Mouse (Mus musculus): ENCODE measurements around the gene Aqp2. TPM values are rescaled to one million over a fixed set of nuclear protein-coding genes. Genes with fewer than 3 reads are reported as not detected.

Aqp2 gene
- polyA plus RNA-seq, 1 experiment from 2014 or later: not detected

DNA sequence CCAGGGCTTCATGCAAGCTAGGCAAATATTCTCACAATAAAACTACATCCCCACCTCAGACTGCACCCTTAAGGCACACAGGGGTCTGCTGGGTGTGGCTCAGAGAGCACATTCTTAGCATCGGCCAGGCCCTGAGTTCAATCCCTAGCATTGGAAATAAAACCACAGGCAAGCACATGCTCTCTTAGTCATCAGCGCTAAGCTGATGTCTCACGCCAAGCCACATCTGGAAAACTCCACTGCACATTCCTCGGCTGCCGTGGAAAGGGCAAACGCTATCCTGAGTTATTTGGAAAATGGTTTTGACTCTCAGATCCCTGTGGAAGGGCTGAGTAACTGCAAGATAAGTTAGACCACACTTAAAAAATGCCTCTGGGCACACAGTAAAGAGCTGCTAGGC lies 25.1 kb upstream of the Aqp2 start:
- no peak overlapping the region for H3K9ac ChIP-seq (ENCODE audit: low read depth, low read length)
- no peaks in the 10 kb centered on the region for H3K4me1 ChIP-seq (ENCODE audit: control insufficient read depth, low read depth, low read length)
- H3K4me2 ChIP-seq (ENCODE audit: low read depth, low read length): no peak overlapping the region
- H3K9me3 ChIP-seq (replicated peaks; ENCODE audit: control insufficient read depth, low read length): no peaks in the 10 kb centered on the region
- no peak overlapping the region for H3K4me3 ChIP-seq (ENCODE audit: low read depth, low read length)
- 75% methylated on average over 6 of the region's 6 CpGs for WGBS (ENCODE audit: insufficient replicate concordance)
- no peaks in the 10 kb centered on the region for H3K36me3 ChIP-seq (ENCODE audit: control insufficient read depth, insufficient read depth)
- no peak for ATAC-seq (ENCODE audit: low read depth)
- no peak overlapping the region for H3K27ac ChIP-seq (ENCODE audit: low read length)
- H3K27me3 ChIP-seq (ENCODE audit: control insufficient read depth, insufficient read depth, low read depth, low read length): no peaks in the 10 kb centered on the region

DNA sequence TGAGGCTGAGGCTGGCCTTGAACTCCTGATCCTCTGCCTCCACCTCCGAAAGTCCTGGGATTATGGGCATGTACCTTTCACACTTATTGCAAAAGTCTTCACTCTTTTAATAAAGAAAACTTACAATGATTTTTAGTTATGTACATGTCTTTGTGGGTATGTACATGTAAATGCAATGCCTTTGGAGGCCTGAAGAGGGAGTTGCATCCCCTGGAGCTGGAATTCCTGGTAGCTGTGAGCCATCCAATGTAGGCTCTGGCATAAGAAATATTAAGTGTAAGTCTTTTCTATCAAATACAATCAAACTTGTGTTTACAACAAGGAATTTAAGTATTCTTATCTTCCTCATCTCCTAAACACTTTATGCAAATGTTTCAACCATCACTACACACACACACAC lies 19.9 kb upstream of the Aqp2 start:
- ATAC-seq (ENCODE audit: low read depth): no peak
- no peaks in the 10 kb centered on the region for H3K36me3 ChIP-seq (ENCODE audit: control insufficient read depth, insufficient read depth)
- H3K9ac ChIP-seq (ENCODE audit: low read depth, low read length): no peak overlapping the region
- H3K27me3 ChIP-seq (ENCODE audit: control insufficient read depth, insufficient read depth, low read depth, low read length): no peaks in the 10 kb centered on the region
- no peak overlapping the region for H3K4me3 ChIP-seq (ENCODE audit: low read depth, low read length)
- no peaks in the 10 kb centered on the region for H3K9me3 ChIP-seq (replicated peaks; ENCODE audit: control insufficient read depth, low read length)
- H3K4me2 ChIP-seq (ENCODE audit: low read depth, low read length): no peak overlapping the region
- no peaks in the 10 kb centered on the region for H3K4me1 ChIP-seq (ENCODE audit: control insufficient read depth, low read depth, low read length)
- H3K27ac ChIP-seq (ENCODE audit: low read length): no peak overlapping the region
- 56% methylated on average over 1 of the region's 1 CpGs for WGBS (ENCODE audit: insufficient replicate concordance)

DNA sequence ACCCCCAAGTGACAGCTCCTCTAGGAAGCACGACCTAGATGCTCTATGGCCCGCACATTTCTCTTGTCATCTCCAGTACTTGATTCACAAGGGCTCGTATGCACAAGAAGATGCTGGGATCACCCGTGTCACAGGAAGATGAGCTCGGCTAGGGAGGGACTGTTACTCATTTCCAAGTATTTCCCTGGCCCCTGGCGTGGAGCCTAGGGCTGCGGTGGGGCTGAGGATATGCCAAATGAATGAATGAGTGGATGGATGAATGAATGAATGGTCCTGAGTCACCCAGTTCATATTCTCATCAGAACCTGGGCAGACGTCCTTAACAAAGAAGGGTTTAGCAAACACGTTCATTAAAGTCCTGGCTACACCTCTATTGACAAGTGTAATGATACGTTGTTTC lies 18.6 kb upstream of the Aqp2 start:
- no peak overlapping the region for H3K27ac ChIP-seq (ENCODE audit: low read length)
- 60% methylated on average over 10 of the region's 10 CpGs for WGBS (ENCODE audit: insufficient replicate concordance)
- no peak overlapping the region for H3K4me3 ChIP-seq (ENCODE audit: low read depth, low read length)
- no peak overlapping the region for H3K4me2 ChIP-seq (ENCODE audit: low read depth, low read length)
- no peaks in the 10 kb centered on the region for H3K4me1 ChIP-seq (ENCODE audit: control insufficient read depth, low read depth, low read length)
- no peak overlapping the region for H3K9ac ChIP-seq (ENCODE audit: low read depth, low read length)
- H3K27me3 ChIP-seq (ENCODE audit: control insufficient read depth, insufficient read depth, low read depth, low read length): no peaks in the 10 kb centered on the region
- no peaks in the 10 kb centered on the region for H3K9me3 ChIP-seq (replicated peaks; ENCODE audit: control insufficient read depth, low read length)
- no peak for ATAC-seq (ENCODE audit: low read depth)
- no peaks in the 10 kb centered on the region for H3K36me3 ChIP-seq (ENCODE audit: control insufficient read depth, insufficient read depth)

DNA sequence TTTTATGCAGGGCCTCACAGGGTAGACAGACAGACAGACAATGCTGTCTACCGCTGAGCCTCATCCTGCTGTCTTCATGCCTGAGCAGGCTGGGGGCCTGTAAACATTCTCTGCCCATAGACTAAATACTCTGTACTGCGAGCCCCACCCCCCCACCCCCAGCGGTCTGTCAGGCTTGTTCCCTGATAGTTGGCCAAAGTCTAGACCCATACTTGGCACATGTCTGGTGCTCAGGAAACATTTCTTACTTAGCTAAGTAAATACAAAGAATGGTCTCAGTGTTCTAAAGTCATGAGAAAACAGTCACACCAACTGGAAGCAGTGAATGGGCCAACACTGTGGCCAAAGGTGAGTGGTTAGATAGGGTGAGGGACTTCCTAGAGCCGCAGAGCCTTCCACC lies 11.5 kb upstream of the Aqp2 start:
- Histone ChIP-seq H3K4me1 (ENCODE audit: control insufficient read depth, low read depth, low read length) (no peaks in the 10 kb centered on the region), H3K9me3 (replicated peaks; ENCODE audit: control insufficient read depth, low read length) (no peaks in the 10 kb centered on the region), H3K36me3 (ENCODE audit: control insufficient read depth, insufficient read depth) (no peaks in the 10 kb centered on the region), H3K4me3 (ENCODE audit: low read depth, low read length) (no peak overlapping the region), H3K27ac (ENCODE audit: low read length) (no peak overlapping the region), H3K9ac (ENCODE audit: low read depth, low read length) (no peak overlapping the region), H3K27me3 (ENCODE audit: control insufficient read depth, insufficient read depth, low read depth, low read length) (no peaks in the 10 kb centered on the region; the same call in 1 of the 2 replicates), H3K4me2 (ENCODE audit: low read depth, low read length) (no peak overlapping the region)
- 50% methylated on average over 4 of the region's 4 CpGs for WGBS (ENCODE audit: insufficient replicate concordance)
- no peak for ATAC-seq (ENCODE audit: low read depth)

- Histone ChIP-seq H3K36me3 (ENCODE audit: control insufficient read depth, insufficient read depth) (no peaks in the 10 kb centered on the region), H3K4me2 (ENCODE audit: low read depth, low read length) (no peak overlapping the region), H3K4me3 (ENCODE audit: low read depth, low read length) (no peak overlapping the region), H3K4me1 (ENCODE audit: control insufficient read depth, low read depth, low read length) (no peaks in the 10 kb centered on the region), H3K27ac (ENCODE audit: low read length) (no peak overlapping the region), H3K9ac (ENCODE audit: low read depth, low read length) (no peak overlapping the region), H3K27me3 (ENCODE audit: control insufficient read depth, insufficient read depth, low read depth, low read length) (no peaks in the 10 kb centered on the region; the same call in 1 of the 2 replicates), H3K9me3 (replicated peaks; ENCODE audit: control insufficient read depth, low read length) (no peaks in the 10 kb centered on the region)
- 51% methylated on average over 6 of the region's 6 CpGs for WGBS (ENCODE audit: insufficient replicate concordance)
- ATAC-seq (ENCODE audit: low read depth): no peak
Measured at GRCm38 (mm10) chr15:99568682-99569081, 10.2 kb upstream of the Aqp2 start.

- Histone ChIP-seq H3K4me2 (ENCODE audit: low read depth, low read length) (no peak overlapping the region), H3K36me3 (ENCODE audit: control insufficient read depth, insufficient read depth) (no peaks in the 10 kb centered on the region), H3K27me3 (ENCODE audit: control insufficient read depth, insufficient read depth, low read depth, low read length) (no peaks in the 10 kb centered on the region; the same call in 1 of the 2 replicates), H3K4me3 (ENCODE audit: low read depth, low read length) (no peak overlapping the region), H3K4me1 (ENCODE audit: control insufficient read depth, low read depth, low read length) (no peaks in the 10 kb centered on the region), H3K27ac (ENCODE audit: low read length) (no peak overlapping the region), H3K9me3 (replicated peaks; ENCODE audit: control insufficient read depth, low read length) (no peaks in the 10 kb centered on the region), H3K9ac (ENCODE audit: low read depth, low read length) (no peak overlapping the region)
- 58% methylated on average over 10 of the region's 10 CpGs for WGBS (ENCODE audit: insufficient replicate concordance)
- ATAC-seq (ENCODE audit: low read depth): no peak
Measured at GRCm38 (mm10) chr15:99569123-99569522, 9.7 kb upstream of the Aqp2 start.

- Histone ChIP-seq H3K4me3 (ENCODE audit: low read depth, low read length) (0 out of 2 replicates have a peak overlapping the region, but pooled peaks have one; percentile 18), H3K27ac (ENCODE audit: low read length) (no peak overlapping the region), H3K9ac (ENCODE audit: low read depth, low read length) (no peak overlapping the region), H3K4me1 (ENCODE audit: control insufficient read depth, low read depth, low read length) (no peaks in the 10 kb centered on the region; the same call in none of the 2 replicates), H3K36me3 (ENCODE audit: control insufficient read depth, insufficient read depth) (no peaks in the 10 kb centered on the region), H3K4me2 (ENCODE audit: low read depth, low read length) (peak overlapping the region; percentile 30; the same call in 1 of the 2 replicates), H3K9me3 (replicated peaks; ENCODE audit: control insufficient read depth, low read length) (no peaks in the 10 kb centered on the region), H3K27me3 (ENCODE audit: control insufficient read depth, insufficient read depth, low read depth, low read length) (peaks cover 78% of the 10 kb centered on the region)
- no peak for ATAC-seq (ENCODE audit: low read depth)
- WGBS (ENCODE audit: insufficient replicate concordance): 3% methylated on average over 54 of the region's 54 CpGs
Measured at GRCm38 (mm10) chr15:99583463-99584344, 4.8 kb downstream of the Aqp2 start.

- under 1% methylated on average over 24 of the region's 24 CpGs for WGBS (ENCODE audit: insufficient replicate concordance)
- no peaks in the 10 kb centered on the region for H3K9me3 ChIP-seq (replicated peaks; ENCODE audit: control insufficient read depth, low read length)
- H3K36me3 ChIP-seq (ENCODE audit: control insufficient read depth, insufficient read depth): no peaks in the 10 kb centered on the region
- H3K4me2 ChIP-seq (ENCODE audit: low read depth, low read length): peak overlapping the region; percentile 19; the same call in 1 of the 2 replicates
- no peak for ATAC-seq (ENCODE audit: low read depth)
- H3K27me3 ChIP-seq (ENCODE audit: control insufficient read depth, insufficient read depth, low read depth, low read length): peaks cover 87% of the 10 kb centered on the region
- H3K9ac ChIP-seq (ENCODE audit: low read depth, low read length): no peak overlapping the region
- no peaks in the 10 kb centered on the region; the same call in none of the 2 replicates for H3K4me1 ChIP-seq (ENCODE audit: control insufficient read depth, low read depth, low read length)
- no peak overlapping the region for H3K27ac ChIP-seq (ENCODE audit: low read length)
- H3K4me3 ChIP-seq (ENCODE audit: low read depth, low read length): no peak overlapping the region
Measured at GRCm38 (mm10) chr15:99584407-99585202, 5.8 kb downstream of the Aqp2 start.

DNA sequence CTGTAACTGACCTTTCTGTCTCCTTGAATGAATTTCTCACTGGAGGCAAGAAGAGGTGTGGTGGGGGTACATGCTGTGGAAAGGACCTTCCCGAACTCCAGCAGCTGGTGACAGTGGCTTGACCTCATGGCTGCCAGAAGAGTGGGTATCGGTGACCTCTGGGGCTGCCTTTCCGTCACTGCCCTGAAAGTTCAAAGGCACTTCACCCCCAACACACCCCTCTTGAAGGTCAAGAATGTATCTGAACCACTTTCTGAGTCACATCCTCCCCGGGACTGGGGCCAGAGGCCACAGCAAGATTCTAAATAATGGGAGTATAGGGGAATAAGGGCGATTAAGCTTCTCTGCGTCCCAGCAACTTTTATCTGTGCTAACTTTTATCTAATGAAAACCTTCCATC lies 6.9 kb downstream of the Aqp2 start:
- no peak for ATAC-seq (ENCODE audit: low read depth)
- Histone ChIP-seq H3K27ac (ENCODE audit: low read length) (no peak overlapping the region), H3K27me3 (ENCODE audit: control insufficient read depth, insufficient read depth, low read depth, low read length) (peaks cover 94% of the 10 kb centered on the region), H3K9ac (ENCODE audit: low read depth, low read length) (no peak overlapping the region), H3K36me3 (ENCODE audit: control insufficient read depth, insufficient read depth) (no peaks in the 10 kb centered on the region), H3K4me2 (ENCODE audit: low read depth, low read length) (no peak overlapping the region), H3K9me3 (replicated peaks; ENCODE audit: control insufficient read depth, low read length) (no peaks in the 10 kb centered on the region), H3K4me3 (ENCODE audit: low read depth, low read length) (no peak overlapping the region), H3K4me1 (ENCODE audit: control insufficient read depth, low read depth, low read length) (no peaks in the 10 kb centered on the region; the same call in none of the 2 replicates)
- 55% methylated on average over 6 of the region's 6 CpGs for whole genome bisulfite sequencing (ENCODE audit: insufficient replicate concordance)

All from liver, embryonic 16.5 days (tissue).